Mouse (Mus musculus) liver, adult 2 months (tissue): ENCODE data around the gene Adat2.

Source experiments
- CTCF ChIP-seq: fragments of 200-500 bp; IDR thresholded peaks from 2 replicates; pipeline ENCODE4 v1.5.1; 2011; ENCODE audit warnings: low read depth, low read length, control low read depth
- POLR2A ChIP-seq: fragments of 200-500 bp; IDR thresholded peaks from 2 replicates; pipeline ENCODE4 v1.6.1; 2011; ENCODE audit warnings: low read length, control low read depth; ENCODE audit not compliant: insufficient read depth; ENCODE audit errors: extremely low read depth

DNA sequence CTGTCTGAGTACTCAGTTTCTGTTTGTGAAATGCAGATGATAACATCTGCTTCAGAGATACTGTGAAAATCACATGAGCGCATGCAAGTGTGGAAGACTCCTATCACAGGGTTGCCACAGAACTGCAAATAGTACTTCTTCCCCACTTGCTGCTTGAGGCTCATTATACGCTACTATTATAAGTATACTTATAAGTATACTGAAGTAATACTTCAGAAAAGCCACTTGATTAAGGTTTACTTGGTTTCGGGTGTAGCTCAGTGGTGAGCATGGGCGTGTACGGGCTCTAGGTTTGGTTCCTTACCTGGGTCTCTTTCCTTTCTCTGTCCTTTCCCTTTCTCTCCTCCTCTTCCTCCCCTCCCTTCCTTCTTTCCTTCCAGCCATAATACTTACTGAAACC, 11.0 kb upstream of the Adat2 start:
- TF ChIP-seq POLR2A (no peak), CTCF (no peak)
